Mouse (Mus musculus) kidney, embryonic 14.5 days (tissue): ENCODE measurements around the gene Frmd8. TPM values are rescaled to one million over a fixed set of nuclear protein-coding genes. Genes with fewer than 3 reads are reported as not detected.

Source experiments
- ATAC-seq: fragments of 200-750 bp; cut with Nextera tagmentation; 2 replicates; pipeline ENCODE4 v1.8.0; 2017; ENCODE audit warnings: moderate number of reproducible peaks, mild to moderate bottlenecking, moderate TSS enrichment, moderate library complexity; ENCODE audit not compliant: low FRiP score, low TSS enrichment
- H3K27ac ChIP-seq: fragments of 300-500 bp; sonication (generic); 2 replicates; pipeline ENCODE4 v1.5.1; 2014; ENCODE audit warnings: low read depth, mild to moderate bottlenecking, low read length, moderate library complexity, mixed read lengths
- H3K27me3 ChIP-seq: fragments of 300-500 bp; sonication (generic); 2 replicates; pipeline ENCODE4 v1.6.1; 2014; ENCODE audit warnings: mild to moderate bottlenecking, low read length; ENCODE audit not compliant: control insufficient read depth, insufficient read depth
- H3K36me3 ChIP-seq: fragments of 300-500 bp; sonication (generic); 2 replicates; pipeline ENCODE4 v1.6.1; 2014; ENCODE audit warnings: low read length, mixed read lengths; ENCODE audit not compliant: control insufficient read depth, insufficient read depth
- H3K4me1 ChIP-seq: fragments of 300-500 bp; sonication (generic); 2 replicates; pipeline ENCODE4 v1.6.1; 2014; ENCODE audit warnings: low read length, mixed read lengths; ENCODE audit not compliant: control insufficient read depth, insufficient read depth
- H3K4me2 ChIP-seq: fragments of 300-500 bp; sonication (generic); replicated peaks from 2 replicates; pipeline ENCODE4 v1.6.1; 2014; ENCODE audit warnings: low read depth, mild to moderate bottlenecking, low read length
- H3K4me3 ChIP-seq: fragments of 300-500 bp; sonication (generic); 2 replicates; pipeline ENCODE4 v1.5.1; 2014; ENCODE audit warnings: mild to moderate bottlenecking, low read length
- H3K9ac ChIP-seq: fragments of 300-500 bp; sonication (generic); 2 replicates; pipeline ENCODE4 v1.6.1; 2014; ENCODE audit warnings: low read depth, mild to moderate bottlenecking, low read length, moderate library complexity
- H3K9me3 ChIP-seq: fragments of 300-500 bp; sonication (generic); 2 replicates; pipeline ENCODE4 v1.6.1; 2016; ENCODE audit warnings: low read length; ENCODE audit not compliant: control insufficient read depth
- WGBS: fragments of 180-500 bp; shearing (Covaris S2); extraction: QIAGEN DNeasy Blood & Tissue Kit; methylation state at CpG from one replicate; pipeline ENCODE4 v1.1.7; 2014; 5-methylcytosine and 5-hydroxymethylcytosine counted together
- polyA plus RNA-seq: library from polyadenylated mRNA; unstranded; fragments of >200 nt; fragmentation: Nextera tagmentation; extraction: Ambion mirVana; gene quantifications from 2 replicates; pipeline ENCODE4 v1.2.1, GENCODE M21; 2014

Gene Frmd8
- polyA plus RNA-seq, 1 experiment from 2014 or later, result 26.5 TPM

GRCm38 (mm10) chr19:5878362-5878722 lies 3.3 kb upstream of the Frmd8 start:
- Histone ChIP-seq H3K4me1 (0 out of 2 replicates have a peak, but pooled peaks cover 6% of the 10 kb centered on the region), H3K9ac (no peak overlapping the region), H3K9me3 (no peaks in the 10 kb centered on the region), H3K4me3 (no peak overlapping the region), H3K36me3 (no peaks in the 10 kb centered on the region), H3K4me2 (peak overlapping the region; percentile 25; the same call in 1 of the 2 replicates), H3K27ac (peak overlapping the region; percentile 48; the same call in 1 of the 2 replicates), H3K27me3 (no peaks in the 10 kb centered on the region)
- ATAC-seq, result no peak
- 68% methylated on average over 7 of the region's 7 CpGs for WGBS

GRCm38 (mm10) chr19:5877618-5878361 lies 2.7 kb upstream of the Frmd8 start, which contains the start of gene Slc25a45:
Gene Slc25a45, plus strand, starts transcription at chr19:5877808.
- peak within 1 kb of the TSS; percentile 48 for H3K27ac ChIP-seq
- peaks cover 3% of the 10 kb centered on the region; the same call in 1 of the 2 replicates for H3K36me3 ChIP-seq
- peak within 1 kb of the TSS; percentile 25; the same call in 1 of the 2 replicates for H3K4me2 ChIP-seq
- H3K4me1 ChIP-seq, result 0 out of 2 replicates have a peak, but pooled peaks cover 9% of the 10 kb centered on the region
- WGBS, result 40% methylated on average over 15 of the region's 15 CpGs
- H3K9me3 ChIP-seq, result no peaks in the 10 kb centered on the region
- 0 out of 2 replicates have a peak, but pooled peaks have one; percentile 21 for ATAC-seq
- H3K4me3 ChIP-seq, result no peak within 1 kb of the TSS
- no peak within 1 kb of the TSS for H3K9ac ChIP-seq
- H3K27me3 ChIP-seq, result no peaks in the 10 kb centered on the region

GRCm38 (mm10) chr19:5874391-5874968 lies 594 bp downstream of the Frmd8 start:
- WGBS, result 11% methylated on average over 13 of the region's 13 CpGs
- Histone ChIP-seq H3K9ac (peak overlapping the region; percentile 71), H3K27ac (no peak overlapping the region), H3K36me3 (peaks cover 19% of the 10 kb centered on the region), H3K4me2 (peak overlapping the region; percentile 66), H3K9me3 (no peaks in the 10 kb centered on the region), H3K4me1 (peaks cover 26% of the 10 kb centered on the region), H3K4me3 (peak overlapping the region; percentile 68), H3K27me3 (no peaks in the 10 kb centered on the region)
- no peak for ATAC-seq

- H3K27ac ChIP-seq, result no peak overlapping the region
- no peak overlapping the region for H3K4me2 ChIP-seq
- peak overlapping the region; percentile 25; the same call in 1 of the 2 replicates for H3K9ac ChIP-seq
- H3K9me3 ChIP-seq, result no peaks in the 10 kb centered on the region
- peaks cover 26% of the 10 kb centered on the region for H3K36me3 ChIP-seq
- no peak for ATAC-seq
- peaks cover 26% of the 10 kb centered on the region for H3K4me1 ChIP-seq
- 88% methylated on average over 19 of the region's 19 CpGs for WGBS
- H3K4me3 ChIP-seq, result no peak overlapping the region
- no peaks in the 10 kb centered on the region for H3K27me3 ChIP-seq
Observed at GRCm38 (mm10) chr19:5872931-5873556, 2.0 kb downstream of the Frmd8 start.

- Histone ChIP-seq H3K4me1 (peaks cover 26% of the 10 kb centered on the region), H3K27ac (no peak overlapping the region), H3K4me3 (no peak overlapping the region), H3K9me3 (no peaks in the 10 kb centered on the region), H3K27me3 (no peaks in the 10 kb centered on the region), H3K9ac (peak overlapping the region; percentile 25; the same call in 1 of the 2 replicates), H3K4me2 (no peak overlapping the region), H3K36me3 (peaks cover 27% of the 10 kb centered on the region)
- ATAC-seq, result no peak
- WGBS, result 91% methylated on average over 4 of the region's 4 CpGs
Observed at GRCm38 (mm10) chr19:5872528-5872927, 2.5 kb downstream of the Frmd8 start.

- H3K36me3 ChIP-seq, result peaks cover 27% of the 10 kb centered on the region
- H3K27ac ChIP-seq, result peak overlapping the region; percentile 83
- no peaks in the 10 kb centered on the region for H3K9me3 ChIP-seq
- ATAC-seq, result peak; percentile 4; the same call in 1 of the 2 replicates
- H3K4me1 ChIP-seq, result peaks cover 26% of the 10 kb centered on the region
- H3K4me2 ChIP-seq, result peak overlapping the region; percentile 17; the same call in 1 of the 2 replicates
- H3K9ac ChIP-seq, result peak overlapping the region; percentile 31; the same call in 1 of the 2 replicates
- WGBS, result 35% methylated on average over 6 of the region's 6 CpGs
- H3K4me3 ChIP-seq, result peak overlapping the region; percentile 2; the same call in 1 of the 2 replicates
- no peaks in the 10 kb centered on the region for H3K27me3 ChIP-seq
Observed at GRCm38 (mm10) chr19:5871683-5872082, 3.4 kb downstream of the Frmd8 start.

GRCm38 (mm10) chr19:5871273-5871672 lies 3.8 kb downstream of the Frmd8 start:
- Histone ChIP-seq H3K4me3 (peak overlapping the region; percentile 2; the same call in 1 of the 2 replicates), H3K9me3 (no peaks in the 10 kb centered on the region), H3K4me1 (peaks cover 26% of the 10 kb centered on the region), H3K4me2 (peak overlapping the region; percentile 17; the same call in 1 of the 2 replicates), H3K36me3 (peaks cover 28% of the 10 kb centered on the region), H3K27ac (peak overlapping the region; percentile 83), H3K27me3 (no peaks in the 10 kb centered on the region), H3K9ac (peak overlapping the region; percentile 31; the same call in 1 of the 2 replicates)
- 4% methylated on average over 5 of the region's 7 CpGs for WGBS
- peak; percentile 52; the same call in 1 of the 2 replicates for ATAC-seq

- no peak overlapping the region for H3K9ac ChIP-seq
Observed at GRCm38 (mm10) chr19:5868096-5868495, 7.0 kb downstream of the Frmd8 start.

More at GRCm38 (mm10) chr19:5868096-5868495, 7.0 kb downstream of the Frmd8 start:
- H3K36me3 ChIP-seq, result peaks cover 57% of the 10 kb centered on the region
- H3K27me3 ChIP-seq, result no peaks in the 10 kb centered on the region
- no peaks in the 10 kb centered on the region for H3K9me3 ChIP-seq
- H3K4me3 ChIP-seq, result no peak overlapping the region
- H3K4me2 ChIP-seq, result no peak overlapping the region
- no peak for ATAC-seq
- H3K4me1 ChIP-seq, result peaks cover 19% of the 10 kb centered on the region
- 85% methylated on average over 6 of the region's 6 CpGs for WGBS
- no peak overlapping the region for H3K27ac ChIP-seq
